In the genomic region with DNA sequence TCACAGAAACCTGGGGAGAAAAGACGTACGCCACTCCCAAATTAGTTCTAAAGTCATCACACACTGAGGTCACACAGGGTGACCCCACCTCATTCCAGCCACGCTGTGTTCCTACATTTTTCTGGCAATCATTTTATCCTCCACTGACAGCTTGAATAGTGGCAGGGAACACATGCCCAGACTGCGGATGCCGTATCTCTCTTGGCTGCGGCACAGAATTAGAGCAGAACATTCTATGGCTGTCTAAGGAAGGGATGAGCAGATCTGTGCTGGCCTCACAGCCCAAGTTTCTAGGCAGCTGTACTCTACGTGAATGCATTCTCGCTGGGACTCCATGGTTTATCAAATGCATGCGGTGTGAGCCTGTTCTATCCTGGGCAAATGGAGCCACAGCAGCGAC, we compare ENCODE assay signal across 10 mouse cellular contexts. TPM values are rescaled to one million over a fixed set of nuclear protein-coding genes. Genes with fewer than 3 reads are reported as not detected.
DNase-seq lines count a peak whose midpoint lies in the region; ATAC-seq and TF ChIP-seq lines count a peak whose summit lies in the region.
"Had no signal": no experiment of that assay in that cellular context is flagged by ENCODE, and none has a peak within 500 bp of the region (broad histone marks: within the 10 kb centered on the region; RNA-seq: fewer than 3 reads in every experiment).

No protein-coding gene starts in this region.

- no peak overlapping the region for H3K4me2 ChIP-seq in hindbrain, postnatal 0 days (ENCODE audit: low read depth, low read length)
- H3K4me2 ChIP-seq in hindbrain, embryonic 12.5 days (replicated peaks), result no peak overlapping the region
- H3K4me2 ChIP-seq: liver, embryonic 15.5 days had no signal

- H3K27me3 ChIP-seq in hindbrain, postnatal 0 days (ENCODE audit: insufficient read depth, low read length), result no peaks in the 10 kb centered on the region
- no peaks in the 10 kb centered on the region for H3K27me3 ChIP-seq in hindbrain, embryonic 12.5 days
- H3K27me3 ChIP-seq: liver, embryonic 15.5 days had no signal

- no peak overlapping the region for H3K4me3 ChIP-seq in hindbrain, postnatal 0 days (ENCODE audit: low read length)
- no peak overlapping the region for H3K4me3 ChIP-seq in hindbrain, embryonic 12.5 days
- no peak overlapping the region for H3K4me3 ChIP-seq in brown adipose tissue, adult 24 weeks (ENCODE audit: insufficient read depth, low read depth, low read length)
- H3K4me3 ChIP-seq: liver, embryonic 15.5 days had no signal

- TF ChIP-seq CTCF in hindbrain, postnatal 0 days (IDR thresholded peaks at IDR 0.05; ENCODE audit: low read depth), result no peak

- peak; percentile 45; the same call in 1 of the 2 replicates for ATAC-seq in hindbrain, postnatal 0 days
- no peak for ATAC-seq in hindbrain, embryonic 12.5 days (ENCODE audit: low FRiP score)

- H3K36me3 ChIP-seq in hindbrain, postnatal 0 days (ENCODE audit: insufficient read depth, low read length), result no peaks in the 10 kb centered on the region
- no peaks in the 10 kb centered on the region for H3K36me3 ChIP-seq in hindbrain, embryonic 12.5 days
- H3K36me3 ChIP-seq: liver, embryonic 15.5 days had no signal

- H3K9me3 ChIP-seq in hindbrain, postnatal 0 days (ENCODE audit: low read length), result no peaks in the 10 kb centered on the region
- H3K9me3 ChIP-seq in hindbrain, embryonic 12.5 days (replicated peaks), result no peaks in the 10 kb centered on the region
- H3K9me3 ChIP-seq: liver, embryonic 15.5 days had no signal

- WGBS in hindbrain, postnatal 0 days, result 52% methylated on average over 10 of the region's 10 CpGs
- 73% methylated on average over 10 of the region's 10 CpGs for WGBS in hindbrain, embryonic 12.5 days

- peaks cover 5% of the 10 kb centered on the region; the same call in 1 of the 2 replicates for H3K4me1 ChIP-seq in hindbrain, postnatal 0 days (ENCODE audit: insufficient read depth, low read length)
- peaks cover 9% of the 10 kb centered on the region; the same call in 1 of the 2 replicates for H3K4me1 ChIP-seq in hindbrain, embryonic 12.5 days
- H3K4me1 ChIP-seq in brown adipose tissue, adult 24 weeks (ENCODE audit: control insufficient read depth, insufficient read depth, insufficient read length, low read length), result peaks cover 11% of the 10 kb centered on the region

- no peak overlapping the region for H3K9ac ChIP-seq in hindbrain, postnatal 0 days (replicated peaks; ENCODE audit: low read length)
- H3K9ac ChIP-seq in hindbrain, embryonic 12.5 days, result no peak overlapping the region
- H3K9ac ChIP-seq: liver, embryonic 15.5 days had no signal

- H3K27ac ChIP-seq in hindbrain, postnatal 0 days, result peak overlapping the region; percentile 41; the same call in 1 of the 2 replicates
- no peak overlapping the region for H3K27ac ChIP-seq in hindbrain, embryonic 12.5 days
- 0 out of 2 replicates have a peak overlapping the region, but pooled peaks have one; percentile 14 for H3K27ac ChIP-seq in brown adipose tissue, adult 24 weeks (replicated peaks; ENCODE audit: low read depth, low read length)
- H3K27ac ChIP-seq: kidney, postnatal 0 days; liver, embryonic 15.5 days had no signal

- peak; percentile 36 for DNase-seq in hindbrain, postnatal 0 days (ENCODE audit: low spot score)
- peak; percentile 67 to 79 for DNase-seq in heart, adult 18-20 months
- peak; percentile 48 to 54 for DNase-seq in layer of hippocampus, postnatal 14 days (ENCODE audit: low spot score in 2 of 2)
- no peak for DNase-seq in adrenal gland, adult 8-10 months
- no peak for DNase-seq in retina, postnatal 1 day
- DNase-seq in embryo, embryonic 10.5 days (ENCODE audit: low spot score), result no peak

RNA-seq across cellular contexts. Expression of gene Dbh, which starts 40.6 kb away (rescaled TPM):
- total RNA-seq in hindbrain, postnatal 0 days (2014; rRNA removed), result 14.0 and 16.5 TPM in 2 replicates
- 9.3 and 11.2 TPM in 2 replicates for polyA plus RNA-seq in hindbrain, postnatal 0 days (2015; fragmentation: Nextera tagmentation; extraction: Ambion mirVana)
- polyA plus RNA-seq in hindbrain, embryonic 12.5 days (2016; fragmentation: Nextera tagmentation; extraction: Ambion mirVana), result 1.7 and 2.3 TPM in 2 replicates
- not detected in 2 replicates for polyA plus RNA-seq in brown adipose tissue, adult 24 weeks (2012; ENCODE audit: insufficient read depth, insufficient read length, missing spikeins)
- total RNA-seq in heart, adult 18-20 months (2021), result 1 to 10 TPM; 1.6 to 1.7 TPM
- under 1 TPM; 0.48 to 0.91 TPM for total RNA-seq in layer of hippocampus, postnatal 14 days (2021)
- total RNA-seq in adrenal gland, adult 8-10 months (2022), result 100 to 1,000 TPM; 394 to 536 (median 504) TPM

RNA-seq across cellular contexts. Expression of gene Sardh, which starts 42.5 kb away (rescaled TPM):
- total RNA-seq in hindbrain, postnatal 0 days (2014; rRNA removed), result 14.2 and 22.3 TPM in 2 replicates
- 10.4 and 10.8 TPM in 2 replicates for polyA plus RNA-seq in hindbrain, postnatal 0 days (2015; fragmentation: Nextera tagmentation; extraction: Ambion mirVana)
- 11.8 and 12.2 TPM in 2 replicates for polyA plus RNA-seq in hindbrain, embryonic 12.5 days (2016; fragmentation: Nextera tagmentation; extraction: Ambion mirVana)
- polyA plus RNA-seq in brown adipose tissue, adult 24 weeks (2012; ENCODE audit: insufficient read depth, insufficient read length, missing spikeins), result 12.8 and 17.7 TPM in 2 replicates
- total RNA-seq in heart, adult 18-20 months (2021), result 1 to 10 TPM; 7.1 TPM
- 10 to 100 TPM in 1 of 2 experiments, 1 to 10 TPM in 1; 9.8 to 10.5 TPM for total RNA-seq in layer of hippocampus, postnatal 14 days (2021)
- 10 to 100 TPM in 1 of 4 experiments, 1 to 10 TPM in 3; 8.1 to 11.2 (median 8.8) TPM for total RNA-seq in adrenal gland, adult 8-10 months (2022)

Comparison
In these comparisons a context has a peak if more than half of its experiments do, and no peak if none do; other contexts are left out.
1. DNase-seq: peak in hindbrain, postnatal 0 days (single experiment), heart, adult 18-20 months (2 of 2) and layer of hippocampus, postnatal 14 days (2 of 2); none in adrenal gland, adult 8-10 months (single experiment), retina, postnatal 1 day (single experiment) and embryo, embryonic 10.5 days (single experiment).
2. RNA of gene Dbh, which starts 40.6 kb away (total RNA-seq): 394 to 536 TPM in adrenal gland, adult 8-10 months; 14.0 to 16.5 TPM in hindbrain, postnatal 0 days, 1.6 to 1.7 TPM in heart, adult 18-20 months and 0.48 to 0.91 TPM in layer of hippocampus, postnatal 14 days; every median in the first group is over 10 times any median in the second.